Mouse (Mus musculus): ENCODE data around the gene Abhd10. TPM values are rescaled to one million over a fixed set of nuclear protein-coding genes. Genes with fewer than 3 reads are reported as not detected.
A peak's percentile ranks its signal among the peaks of the same experiment; 100 is the strongest.

Gene Abhd10
- total and polyA plus RNA-seq, 2 experiments from 2014 or later: 27.4 to 33.4 TPM

DNA sequence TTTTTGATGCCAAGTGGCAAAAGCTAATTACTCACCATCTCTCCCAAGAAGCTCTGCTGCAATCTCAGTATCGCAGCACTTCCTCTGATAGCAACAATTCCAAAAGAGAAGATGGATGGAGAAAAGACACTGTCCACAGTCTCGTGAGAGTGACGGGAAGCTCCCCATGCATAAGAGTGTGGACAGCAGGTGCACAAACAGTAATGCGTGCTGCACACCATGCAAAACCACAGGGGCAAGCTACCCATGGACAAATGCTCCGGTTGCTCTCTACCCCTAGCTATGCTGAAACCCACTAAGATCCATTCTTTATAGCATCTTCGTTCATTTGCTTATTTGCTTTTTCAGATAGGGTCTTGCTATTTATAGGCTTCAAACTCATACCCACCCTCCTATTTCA, 28.2 kb upstream of the Abhd10 start:
- peaks cover 6% of the 10 kb centered on the region; the same call in 1 of the 2 replicates for H3K4me1 ChIP-seq (ENCODE audit: insufficient read depth)
- no peak overlapping the region for H3K9ac ChIP-seq
- H3K9me3 ChIP-seq (ENCODE audit: low read length): no peaks in the 10 kb centered on the region
- no peaks in the 10 kb centered on the region for H3K27me3 ChIP-seq (ENCODE audit: insufficient read depth, low read length)
- no peak for TF ChIP-seq CTCF (IDR thresholded peaks at IDR 0.05; ENCODE audit: low read depth)
- H3K27ac ChIP-seq (ENCODE audit: low read depth, low read length): no peak overlapping the region
- 94% methylated on average over 6 of the region's 6 CpGs for WGBS
- no peaks in the 10 kb centered on the region for H3K36me3 ChIP-seq (ENCODE audit: insufficient read depth)
- H3K4me3 ChIP-seq (ENCODE audit: low read depth, low read length): no peak overlapping the region
- no peak overlapping the region for H3K4me2 ChIP-seq (ENCODE audit: low read depth)
- ATAC-seq (no peak), DNase-seq (no peak)

DNA sequence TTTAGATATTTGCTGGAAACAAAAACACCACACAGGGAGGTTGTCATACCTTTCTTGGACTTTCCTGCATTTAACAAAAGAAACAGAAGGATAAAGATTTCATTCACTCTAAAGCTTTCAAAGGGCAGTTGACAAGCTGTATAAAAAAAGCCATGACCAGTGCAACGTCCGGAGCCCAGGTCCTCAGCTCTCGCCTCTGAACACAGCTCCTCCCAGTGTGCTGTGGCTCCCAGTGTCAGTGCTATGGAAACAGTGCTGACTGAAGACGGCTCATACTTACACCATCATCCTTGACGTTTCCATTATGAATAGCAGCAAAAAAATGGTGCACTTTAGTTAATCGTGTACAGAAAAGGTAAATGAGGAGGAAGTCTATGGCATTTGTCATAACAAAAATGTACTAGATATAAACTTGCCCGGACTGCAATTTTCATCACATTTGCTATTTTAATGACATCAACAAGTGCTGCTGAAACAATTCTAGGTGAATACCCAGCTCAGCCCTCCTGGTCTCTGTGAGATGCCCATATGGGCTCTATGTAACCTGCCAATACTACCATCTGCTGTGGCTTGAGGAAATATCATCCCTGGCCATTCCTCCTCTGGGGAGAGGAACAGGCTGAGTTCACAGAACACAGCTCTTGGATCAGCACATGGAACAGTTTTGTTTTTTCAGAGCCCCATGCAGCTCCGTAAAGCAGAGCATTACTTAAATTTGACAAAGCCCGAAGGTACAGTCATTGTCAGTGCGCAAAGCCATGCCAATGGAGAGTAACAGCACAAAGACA, 25.3 kb upstream of the Abhd10 start:
- Histone ChIP-seq H3K4me1 (ENCODE audit: insufficient read depth) (peaks cover 6% of the 10 kb centered on the region; the same call in 1 of the 2 replicates), H3K27me3 (ENCODE audit: insufficient read depth, low read length) (no peaks in the 10 kb centered on the region), H3K36me3 (ENCODE audit: insufficient read depth) (no peaks in the 10 kb centered on the region), H3K4me3 (ENCODE audit: low read depth, low read length) (no peak overlapping the region), H3K9me3 (ENCODE audit: low read length) (no peaks in the 10 kb centered on the region), H3K9ac (no peak overlapping the region), H3K4me2 (ENCODE audit: low read depth) (0 out of 2 replicates have a peak overlapping the region, but pooled peaks have one; percentile 10), H3K27ac (ENCODE audit: low read depth, low read length) (no peak overlapping the region)
- DNase-seq (peak; percentile 22), ATAC-seq (peak; percentile 85)
- TF ChIP-seq CTCF (IDR thresholded peaks at IDR 0.05; ENCODE audit: low read depth): no peak
- 33% methylated on average over 10 of the region's 10 CpGs for WGBS

DNA sequence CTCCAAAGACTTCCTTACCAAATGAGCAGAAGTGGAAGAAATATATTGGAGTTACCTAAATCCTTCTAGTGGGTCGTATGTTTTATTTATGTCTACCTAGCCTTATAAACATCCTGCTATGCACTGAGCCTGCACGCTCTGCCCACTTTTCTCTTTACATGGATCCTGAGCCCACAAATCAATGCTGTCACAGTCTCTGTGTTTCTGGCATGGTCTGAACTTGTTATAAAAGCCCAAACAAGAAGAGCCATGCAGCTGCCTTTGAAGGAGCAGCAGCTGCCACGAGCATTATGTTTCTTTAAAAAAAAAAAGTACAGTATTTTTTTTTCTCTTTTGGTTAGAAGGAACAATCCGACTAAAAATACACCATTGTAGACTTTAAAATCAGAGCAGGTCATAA, 24.7 kb upstream of the Abhd10 start:
- no peak overlapping the region for H3K27ac ChIP-seq (ENCODE audit: low read depth, low read length)
- H3K4me2 ChIP-seq (ENCODE audit: low read depth): 0 out of 2 replicates have a peak overlapping the region, but pooled peaks have one; percentile 10
- ATAC-seq (peak; percentile 71), DNase-seq (peak; percentile 38)
- H3K4me1 ChIP-seq (ENCODE audit: insufficient read depth): peaks cover 6% of the 10 kb centered on the region; the same call in 1 of the 2 replicates
- no peak for TF ChIP-seq CTCF (IDR thresholded peaks at IDR 0.05; ENCODE audit: low read depth)
- no peak overlapping the region for H3K9ac ChIP-seq
- no peak overlapping the region for H3K4me3 ChIP-seq (ENCODE audit: low read depth, low read length)
- no peaks in the 10 kb centered on the region for H3K9me3 ChIP-seq (ENCODE audit: low read length)
- H3K36me3 ChIP-seq (ENCODE audit: insufficient read depth): no peaks in the 10 kb centered on the region
- 35% methylated on average over 4 of the region's 4 CpGs for whole genome bisulfite sequencing
- no peaks in the 10 kb centered on the region for H3K27me3 ChIP-seq (ENCODE audit: insufficient read depth, low read length)

DNA sequence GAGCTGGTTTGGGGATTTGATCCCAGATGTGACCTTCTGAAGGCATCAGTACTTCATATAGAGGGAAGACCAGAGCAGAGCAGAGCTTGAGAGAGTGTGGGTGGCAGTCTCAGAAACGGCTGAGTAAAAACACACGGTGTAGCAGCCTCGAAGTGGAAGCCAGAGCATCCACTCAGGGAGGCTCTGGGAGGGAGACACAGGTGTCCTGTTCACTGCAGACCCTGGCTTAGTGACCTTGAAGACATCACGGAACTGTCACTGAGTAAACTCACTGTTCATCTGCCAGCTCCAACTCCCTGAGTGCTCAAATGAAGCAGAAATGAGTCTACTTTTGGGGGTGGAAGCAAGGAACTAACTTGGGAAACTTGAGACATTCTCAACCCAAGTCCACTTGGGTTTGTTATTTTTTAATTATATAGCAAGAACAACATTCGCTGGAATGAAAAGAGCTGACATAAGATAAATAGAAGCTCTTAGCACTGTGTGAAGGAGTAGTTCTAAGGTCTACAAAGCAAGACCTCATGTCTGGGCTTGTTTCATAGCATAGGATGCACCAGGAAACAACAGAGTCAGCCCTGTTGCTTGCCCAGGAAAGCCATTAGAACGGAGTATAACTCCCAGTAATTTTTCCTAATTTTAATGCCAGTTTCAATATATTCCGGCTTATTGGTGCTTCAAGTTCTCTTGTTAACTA, 23.2 kb upstream of the Abhd10 start:
- DNase-seq (no peak), ATAC-seq (no peak)
- TF ChIP-seq CTCF (IDR thresholded peaks at IDR 0.05; ENCODE audit: low read depth): no peak
- no peaks in the 10 kb centered on the region for H3K27me3 ChIP-seq (ENCODE audit: insufficient read depth, low read length)
- H3K36me3 ChIP-seq (ENCODE audit: insufficient read depth): no peaks in the 10 kb centered on the region
- H3K4me3 ChIP-seq (ENCODE audit: low read depth, low read length): no peak overlapping the region
- no peaks in the 10 kb centered on the region for H3K9me3 ChIP-seq (ENCODE audit: low read length)
- peaks cover 6% of the 10 kb centered on the region; the same call in 1 of the 2 replicates for H3K4me1 ChIP-seq (ENCODE audit: insufficient read depth)
- H3K9ac ChIP-seq: no peak overlapping the region
- H3K4me2 ChIP-seq (ENCODE audit: low read depth): no peak overlapping the region
- WGBS: 90% methylated on average over 7 of the region's 7 CpGs
- H3K27ac ChIP-seq (ENCODE audit: low read depth, low read length): no peak overlapping the region

DNA sequence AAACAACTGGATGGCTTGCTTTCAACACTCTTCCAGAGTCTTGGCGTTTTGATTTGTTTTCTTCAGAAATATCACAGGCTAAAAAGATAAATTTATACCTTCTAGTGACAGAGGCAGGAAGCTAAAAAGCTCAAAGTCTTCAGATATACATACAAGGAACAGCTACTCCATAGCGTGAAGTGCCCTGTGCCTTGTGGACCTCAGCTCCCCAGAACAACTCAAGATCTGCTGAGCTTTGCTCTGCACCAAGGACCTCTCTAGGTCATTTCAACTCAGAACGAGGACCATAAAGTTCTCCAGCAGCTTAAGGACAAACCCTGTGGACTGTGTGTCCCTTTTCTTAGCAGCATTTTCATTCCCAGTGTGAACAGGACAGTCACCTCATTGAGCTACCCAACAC, 22.3 kb upstream of the Abhd10 start:
- Histone ChIP-seq H3K9me3 (ENCODE audit: low read length) (no peaks in the 10 kb centered on the region), H3K36me3 (ENCODE audit: insufficient read depth) (no peaks in the 10 kb centered on the region), H3K4me3 (ENCODE audit: low read depth, low read length) (no peak overlapping the region), H3K27ac (ENCODE audit: low read depth, low read length) (no peak overlapping the region), H3K4me2 (ENCODE audit: low read depth) (no peak overlapping the region), H3K4me1 (ENCODE audit: insufficient read depth) (peaks cover 6% of the 10 kb centered on the region; the same call in 1 of the 2 replicates), H3K9ac (no peak overlapping the region), H3K27me3 (ENCODE audit: insufficient read depth, low read length) (no peaks in the 10 kb centered on the region)
- 93% methylated on average over 3 of the region's 3 CpGs for WGBS
- ATAC-seq: no peak
- no peak for TF ChIP-seq CTCF (IDR thresholded peaks at IDR 0.05; ENCODE audit: low read depth)
- no peak for DNase-seq

DNA sequence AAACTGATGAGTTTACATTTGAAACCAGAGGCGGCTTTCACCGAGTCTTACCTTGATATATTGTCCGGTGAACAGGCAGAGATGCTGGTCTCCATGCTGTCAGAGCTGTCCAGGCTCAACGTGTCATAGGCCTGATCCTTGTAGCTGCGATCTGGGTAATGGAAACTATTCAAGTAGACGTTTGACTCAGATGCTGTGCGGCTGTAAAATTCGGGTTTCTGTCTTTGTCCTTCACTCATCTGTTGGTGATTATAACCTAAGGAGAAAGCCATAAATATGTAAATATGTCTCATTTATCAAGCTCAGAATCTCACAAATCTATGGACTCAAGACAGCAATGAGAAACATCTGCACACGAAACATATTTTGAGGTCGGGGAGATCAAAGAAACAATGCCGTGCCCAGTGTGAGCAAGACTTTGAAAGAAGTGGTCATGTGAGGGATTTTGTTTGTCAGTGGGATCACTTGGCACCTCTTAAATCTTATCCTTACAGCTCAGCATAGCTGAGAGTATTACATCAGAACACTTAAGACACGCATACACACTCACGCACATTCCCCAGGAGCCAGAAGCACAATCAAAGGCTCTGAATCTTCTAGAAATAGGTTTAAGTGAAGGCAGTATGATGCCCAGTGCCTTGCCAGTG, 20.2 kb upstream of the Abhd10 start:
- DNase-seq (no peak), ATAC-seq (no peak)
- Histone ChIP-seq H3K9ac (no peak overlapping the region), H3K4me1 (ENCODE audit: insufficient read depth) (peaks cover 3% of the 10 kb centered on the region; the same call in 1 of the 2 replicates), H3K27me3 (ENCODE audit: insufficient read depth, low read length) (no peaks in the 10 kb centered on the region), H3K36me3 (ENCODE audit: insufficient read depth) (no peaks in the 10 kb centered on the region), H3K9me3 (ENCODE audit: low read length) (no peaks in the 10 kb centered on the region), H3K4me2 (ENCODE audit: low read depth) (no peak overlapping the region), H3K4me3 (ENCODE audit: low read depth, low read length) (no peak overlapping the region), H3K27ac (ENCODE audit: low read depth, low read length) (no peak overlapping the region)
- WGBS: 86% methylated on average over 13 of the region's 13 CpGs
- TF ChIP-seq CTCF (IDR thresholded peaks at IDR 0.05; ENCODE audit: low read depth): no peak
